Mouse (Mus musculus): ENCODE results near the gene Gm11757. TPM values are rescaled to one million over a fixed set of nuclear protein-coding genes. Genes with fewer than 3 reads are reported as not detected.
"Not testable (repeated sequence)": the region's sequence is repeated elsewhere in the genome, so short reads cannot be mapped to it uniquely, and the experiment has no call there.

The Gm11757 gene
- polyA plus RNA-seq (2017; shearing (Covaris generic)): not detected

- not testable (repeated sequence) for ATAC-seq
These were observed at the start of gene Gm11757 for GRCm38 (mm10) chr4:73891012-73891411. Gene Gm11757 (minus strand): TSS chr4:73891112.

GRCm38 (mm10) chr4:73920660-73921059 is 29.7 kb upstream of the Gm11757 start, which contains the start of gene Gm11756:
Gene Gm11756 (minus strand): TSS chr4:73920760.
- not testable (repeated sequence) for ATAC-seq

- ATAC-seq: not testable (repeated sequence)
These were observed 14.9 kb upstream of the Gm11757 start, which contains the start of gene Gm13871 for GRCm38 (mm10) chr4:73905853-73906252. Gene Gm13871 (minus strand): TSS chr4:73905953.

GRCm38 (mm10) chr4:73876166-73876565 is 14.7 kb downstream of the Gm11757 start, which contains the start of gene Gm11758:
Gene Gm11758 (minus strand): TSS chr4:73876266.
- ATAC-seq: not testable (repeated sequence)

Other genes starting within 250 kb of the Gm11757 start
- not detected for gene Gm11239, start 222.8 kb downstream of the Gm11757 start, polyA plus RNA-seq (2017; shearing (Covaris generic))
- gene Gm428, start 207.6 kb downstream of the Gm11757 start, polyA plus RNA-seq (2017; shearing (Covaris generic)): not detected
- gene Rasef, start 100.1 kb downstream of the Gm11757 start, polyA plus RNA-seq (2017; shearing (Covaris generic)): not detected
- gene Gm11758, start 14.8 kb downstream of the Gm11757 start, polyA plus RNA-seq (2017; shearing (Covaris generic)): not detected
- not detected for gene Gm13871, start 14.8 kb upstream of the Gm11757 start, polyA plus RNA-seq (2017; shearing (Covaris generic))
- gene Gm11756, start 29.6 kb upstream of the Gm11757 start, polyA plus RNA-seq (2017; shearing (Covaris generic)): not detected
- not detected for gene 2310002L09Rik, start 59.7 kb upstream of the Gm11757 start, polyA plus RNA-seq (2017; shearing (Covaris generic))
- not detected for gene Frmd3, start 122.3 kb upstream of the Gm11757 start, polyA plus RNA-seq (2017; shearing (Covaris generic))

All from CD4-positive, CD25-positive, alpha-beta regulatory T cell, adult 4 months (primary cell).